Comparison of ENCODE assay signal across 12 mouse cellular contexts in the genomic region with DNA sequence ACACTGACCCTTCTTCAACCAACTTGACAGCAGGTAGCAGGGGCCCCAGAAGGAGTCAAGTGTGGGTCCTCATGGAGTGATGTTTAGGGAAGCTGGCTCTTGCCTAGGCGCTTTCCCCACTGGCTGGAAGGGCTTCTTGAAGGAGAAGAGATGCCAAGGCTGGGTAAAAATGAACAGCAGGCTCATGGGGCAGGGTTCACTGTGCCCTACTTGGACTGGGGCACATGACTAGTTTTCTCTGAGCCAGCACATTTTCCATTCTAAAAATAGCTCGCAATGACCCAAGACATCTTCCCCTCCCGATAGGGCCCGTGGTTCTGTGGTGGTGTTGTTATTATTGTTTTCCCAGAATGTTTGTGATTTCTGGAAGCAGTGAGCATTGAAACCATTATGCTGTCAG.
DNase-seq lines count a peak whose midpoint lies in the region; ATAC-seq lines count a peak whose summit lies in the region.
"Had no signal": no experiment of that assay in that cellular context is flagged by ENCODE, and none has a peak within 500 bp of the region (broad histone marks: within the 10 kb centered on the region; RNA-seq: fewer than 3 reads in every experiment).

No protein-coding gene starts in this region.

- H3K27ac ChIP-seq in intestine, embryonic 15.5 days: peak overlapping the region; percentile 68; the same call in 1 of the 2 replicates
- no peak overlapping the region for H3K27ac ChIP-seq in intestine, embryonic 16.5 days (ENCODE audit: low read length)
- peak overlapping the region; percentile 84 for H3K27ac ChIP-seq in heart, embryonic 16.5 days (ENCODE audit: low read length)
- peak overlapping the region; percentile 89; the same call in 1 of the 2 replicates for H3K27ac ChIP-seq in limb, embryonic 11.5 days (replicated peaks; ENCODE audit: low read depth, low read length)
- no peak overlapping the region for H3K27ac ChIP-seq in midbrain, embryonic 13.5 days

- no peaks in the 10 kb centered on the region for H3K9me3 ChIP-seq in intestine, embryonic 15.5 days
- no peaks in the 10 kb centered on the region for H3K9me3 ChIP-seq in intestine, embryonic 16.5 days (ENCODE audit: control insufficient read depth, low read length)
- H3K9me3 ChIP-seq in heart, embryonic 16.5 days (replicated peaks; ENCODE audit: control insufficient read depth, low read length): no peaks in the 10 kb centered on the region
- no peaks in the 10 kb centered on the region for H3K9me3 ChIP-seq in limb, embryonic 11.5 days (ENCODE audit: control insufficient read depth, low read length)
- no peaks in the 10 kb centered on the region for H3K9me3 ChIP-seq in midbrain, embryonic 13.5 days
- H3K9me3 ChIP-seq: G1E had no signal

- no peaks in the 10 kb centered on the region for H3K36me3 ChIP-seq in intestine, embryonic 15.5 days
- H3K36me3 ChIP-seq in intestine, embryonic 16.5 days (ENCODE audit: control insufficient read depth, insufficient read depth, low read length): no peaks in the 10 kb centered on the region
- H3K36me3 ChIP-seq in heart, embryonic 16.5 days (ENCODE audit: control insufficient read depth, insufficient read depth): no peaks in the 10 kb centered on the region
- H3K36me3 ChIP-seq in limb, embryonic 11.5 days (ENCODE audit: control insufficient read depth, insufficient read depth, low read length): no peaks in the 10 kb centered on the region
- no peaks in the 10 kb centered on the region for H3K36me3 ChIP-seq in midbrain, embryonic 13.5 days
- H3K36me3 ChIP-seq: G1E had no signal

- H3K9ac ChIP-seq in intestine, embryonic 15.5 days: no peak overlapping the region
- H3K9ac ChIP-seq in intestine, embryonic 16.5 days (ENCODE audit: low read depth, low read length): no peak overlapping the region
- H3K9ac ChIP-seq in heart, embryonic 16.5 days (ENCODE audit: low read length): no peak overlapping the region
- H3K9ac ChIP-seq in limb, embryonic 11.5 days (ENCODE audit: low read length): no peak overlapping the region
- no peak overlapping the region for H3K9ac ChIP-seq in midbrain, embryonic 13.5 days (replicated peaks)
- H3K9ac ChIP-seq: lung, embryonic 14.5 days had no signal

- WGBS in intestine, embryonic 15.5 days: 74% methylated on average over 4 of the region's 4 CpGs
- WGBS in intestine, embryonic 16.5 days: 69% methylated on average over 4 of the region's 4 CpGs
- 37% methylated on average over 4 of the region's 4 CpGs for WGBS in heart, embryonic 16.5 days
- WGBS in limb, embryonic 11.5 days: 83% methylated on average over 4 of the region's 4 CpGs
- WGBS in midbrain, embryonic 13.5 days: 95% methylated on average over 4 of the region's 4 CpGs

- no peaks in the 10 kb centered on the region for H3K27me3 ChIP-seq in intestine, embryonic 15.5 days (replicated peaks)
- no peaks in the 10 kb centered on the region for H3K27me3 ChIP-seq in intestine, embryonic 16.5 days (replicated peaks; ENCODE audit: control insufficient read depth, insufficient read depth, low read length)
- no peaks in the 10 kb centered on the region for H3K27me3 ChIP-seq in heart, embryonic 16.5 days (ENCODE audit: control insufficient read depth, insufficient read depth, low read length)
- no peaks in the 10 kb centered on the region for H3K27me3 ChIP-seq in limb, embryonic 11.5 days (ENCODE audit: control insufficient read depth, insufficient read depth, low read length)
- no peaks in the 10 kb centered on the region for H3K27me3 ChIP-seq in midbrain, embryonic 13.5 days

- no peak overlapping the region for H3K4me2 ChIP-seq in intestine, embryonic 15.5 days (replicated peaks)
- no peak overlapping the region for H3K4me2 ChIP-seq in intestine, embryonic 16.5 days (ENCODE audit: low read depth, low read length)
- peak overlapping the region; percentile 1; the same call in 1 of the 2 replicates for H3K4me2 ChIP-seq in heart, embryonic 16.5 days (ENCODE audit: low read depth, low read length)
- H3K4me2 ChIP-seq in limb, embryonic 11.5 days (ENCODE audit: low read depth, severe bottlenecking): no peak overlapping the region; the same call in 1 of the 2 replicates
- H3K4me2 ChIP-seq in midbrain, embryonic 13.5 days (replicated peaks): no peak overlapping the region

- ATAC-seq in intestine, embryonic 15.5 days: no peak
- ATAC-seq in intestine, embryonic 16.5 days: no peak
- peak; percentile 56 for ATAC-seq in heart, embryonic 16.5 days (replicated peaks; ENCODE audit: extremely low read depth, insufficient read depth, low FRiP score)
- no peak for ATAC-seq in limb, embryonic 11.5 days (ENCODE audit: insufficient number of reproducible peaks, low FRiP score, low TSS enrichment, low read depth)
- no peak for ATAC-seq in midbrain, embryonic 13.5 days

- peak; percentile 22 for DNase-seq in brain, adult 2 months (ENCODE audit: low read depth, low spot score)
- no peak for DNase-seq in limb, embryonic 11.5 days (ENCODE audit: low spot score)
- DNase-seq in left cerebral cortex, postnatal 4 days: no peak
- DNase-seq in right cerebral cortex, postnatal 25 days: no peak
- DNase-seq: cerebellum, adult 11 months; thymus, postnatal 14 days had no signal

- H3K4me1 ChIP-seq in intestine, embryonic 15.5 days (replicated peaks): peaks cover 21% of the 10 kb centered on the region
- H3K4me1 ChIP-seq in intestine, embryonic 16.5 days (ENCODE audit: control insufficient read depth, insufficient read depth, low read length): peaks cover 24% of the 10 kb centered on the region
- H3K4me1 ChIP-seq in heart, embryonic 16.5 days (ENCODE audit: control insufficient read depth, insufficient read depth, low read length): peaks cover 44% of the 10 kb centered on the region
- peaks cover 44% of the 10 kb centered on the region for H3K4me1 ChIP-seq in limb, embryonic 11.5 days (ENCODE audit: control insufficient read depth, insufficient read depth, low read length)
- peaks cover 12% of the 10 kb centered on the region for H3K4me1 ChIP-seq in midbrain, embryonic 13.5 days (replicated peaks)

- intact Hi-C loops in left cerebral cortex, postnatal 4 days (cut with DNase I): no loop called here

- no peak overlapping the region for H3K4me3 ChIP-seq in intestine, embryonic 15.5 days (replicated peaks)
- no peak overlapping the region for H3K4me3 ChIP-seq in intestine, embryonic 16.5 days (ENCODE audit: low read length)
- no peak overlapping the region for H3K4me3 ChIP-seq in heart, embryonic 16.5 days (ENCODE audit: low read length)
- H3K4me3 ChIP-seq in limb, embryonic 11.5 days (ENCODE audit: low read depth, low read length): no peak overlapping the region
- H3K4me3 ChIP-seq in midbrain, embryonic 13.5 days (replicated peaks): no peak overlapping the region

Comparison
In these comparisons a context has a peak if more than half of its experiments do, and no peak if none do; other contexts are left out.
1. H3K27ac ChIP-seq: peak in intestine, embryonic 15.5 days (single experiment), heart, embryonic 16.5 days (single experiment) and limb, embryonic 11.5 days (single experiment); none in intestine, embryonic 16.5 days (single experiment) and midbrain, embryonic 13.5 days (single experiment).